Mouse (Mus musculus): ENCODE measurements at regions not wholly inside any gene's neighbourhood (a gene's known extent, or its start where the extent isn't known, plus 50 kb on each side); places are given as distances from the start of the nearest gene placed in this dataset.

DNA sequence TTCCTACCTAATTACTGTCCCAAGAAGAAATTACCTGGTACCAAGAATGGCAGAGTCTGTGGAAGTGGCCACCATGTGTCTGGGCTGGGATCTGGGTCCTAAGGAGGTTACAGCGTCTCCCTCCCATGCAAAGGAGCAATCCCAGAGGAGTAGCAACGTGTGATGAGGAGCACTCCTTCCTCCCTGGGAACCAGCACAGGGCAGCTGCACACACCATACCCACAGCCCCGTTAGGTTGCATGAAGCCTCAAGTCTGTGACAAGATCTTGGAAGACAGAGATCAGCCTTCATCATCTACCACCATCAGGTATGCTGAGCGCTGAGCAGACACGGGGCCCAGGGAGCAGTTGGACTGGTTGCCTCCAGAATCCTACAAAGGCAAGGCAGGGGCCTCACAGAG, 95.7 kb downstream of the Edn3 start:
- H3K79me3 ChIP-seq (ENCODE audit: low read depth), result no peaks in the 10 kb centered on the region
- no peaks in the 10 kb centered on the region for H3K27me3 ChIP-seq (ENCODE audit: control insufficient read depth, insufficient read depth, insufficient read length)
- no peak overlapping the region for H3ac ChIP-seq (ENCODE audit: control insufficient read depth, insufficient read length, low read depth)
- H3K36me3 ChIP-seq (ENCODE audit: control insufficient read depth, insufficient read depth), result no peaks in the 10 kb centered on the region
- no peak for TF ChIP-seq USF1 (IDR thresholded peaks at IDR 0.05; ENCODE audit: low read depth)
- TF ChIP-seq MYOG (IDR thresholded peaks at IDR 0.05; ENCODE audit: control insufficient read depth, extremely low read depth, insufficient read length), result no peak
- no peak for TF ChIP-seq CTCF (IDR thresholded peaks at IDR 0.05; ENCODE audit: control insufficient read depth, insufficient read depth, insufficient read length)
- no peak for TF ChIP-seq FOSL1 (IDR thresholded peaks at IDR 0.05; ENCODE audit: insufficient read depth, low read length, poor library complexity, severe bottlenecking)
- TF ChIP-seq MYOD1 (IDR thresholded peaks at IDR 0.05; ENCODE audit: control insufficient read depth, insufficient read length, low read depth), result no peak
- H3K79me2 ChIP-seq (ENCODE audit: control insufficient read depth, insufficient read depth), result no peaks in the 10 kb centered on the region
- H3K4me3 ChIP-seq (ENCODE audit: insufficient read depth, poor library complexity, severe bottlenecking), result no peak overlapping the region

DNA sequence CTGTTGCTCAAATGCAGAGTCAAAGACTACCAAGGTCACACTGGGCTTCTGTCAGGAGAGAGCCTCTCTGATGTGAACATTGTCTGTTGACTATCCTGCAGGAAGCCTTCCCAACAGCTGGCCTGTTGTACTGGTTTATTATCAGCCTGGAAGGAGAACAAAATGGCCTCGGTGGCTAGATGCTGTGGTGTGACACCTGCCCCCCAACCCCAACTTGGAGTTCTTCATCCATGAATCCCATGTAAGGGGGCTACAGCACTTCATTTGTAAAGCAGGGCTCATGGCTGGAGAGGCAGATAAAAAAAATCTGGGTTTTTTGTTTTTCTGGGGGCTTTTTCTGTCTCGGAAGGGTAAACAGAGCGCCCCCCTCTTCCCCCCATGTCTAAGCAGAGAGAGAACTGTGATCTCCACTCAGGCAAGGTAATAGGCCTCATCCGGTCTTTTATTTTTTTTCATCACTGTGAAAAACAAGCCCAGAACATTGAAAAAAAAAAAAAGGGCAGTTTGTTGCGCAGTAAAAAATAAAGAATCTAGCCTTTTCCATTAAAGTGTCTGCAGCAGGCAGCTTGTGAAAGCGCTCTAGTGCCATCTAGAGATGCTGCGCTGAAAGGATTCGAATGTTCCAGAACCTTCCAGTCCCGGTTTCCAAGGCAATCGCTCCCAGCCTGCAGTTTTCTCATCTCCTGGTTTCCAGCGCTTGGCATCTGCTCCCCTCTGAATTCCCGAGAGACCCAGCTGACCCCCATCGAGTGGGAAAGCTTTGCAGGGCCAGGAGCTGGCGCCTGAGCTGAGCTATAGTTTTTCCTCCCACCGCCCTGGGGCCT, 97.8 kb downstream of the Edn3 start:
- H3K36me3 ChIP-seq (ENCODE audit: control insufficient read depth, insufficient read depth), result no peaks in the 10 kb centered on the region
- H3K79me2 ChIP-seq (ENCODE audit: control insufficient read depth, insufficient read depth), result no peaks in the 10 kb centered on the region
- no peaks in the 10 kb centered on the region for H3K79me3 ChIP-seq (ENCODE audit: low read depth)
- H3K4me3 ChIP-seq (ENCODE audit: insufficient read depth, poor library complexity, severe bottlenecking), result no peak overlapping the region
- no peaks in the 10 kb centered on the region for H3K27me3 ChIP-seq (ENCODE audit: control insufficient read depth, insufficient read depth, insufficient read length)
- H3ac ChIP-seq (ENCODE audit: control insufficient read depth, insufficient read length, low read depth), result no peak overlapping the region
- TF ChIP-seq MYOG (IDR thresholded peaks at IDR 0.05; ENCODE audit: control insufficient read depth, extremely low read depth, insufficient read length), result no peak
- no peak for TF ChIP-seq CEBPB (IDR thresholded peaks at IDR 0.05; ENCODE audit: low read depth)
- TF ChIP-seq MYOD1 (IDR thresholded peaks at IDR 0.05; ENCODE audit: control insufficient read depth, insufficient read length, low read depth), result no peak
- no peak for TF ChIP-seq CTCF (IDR thresholded peaks at IDR 0.05; ENCODE audit: control insufficient read depth, insufficient read depth, insufficient read length)
- TF ChIP-seq FOSL1 (IDR thresholded peaks at IDR 0.05; ENCODE audit: insufficient read depth, low read length, poor library complexity, severe bottlenecking), result no peak
- TF ChIP-seq USF1 (IDR thresholded peaks at IDR 0.05; ENCODE audit: low read depth), result no peak
- TF ChIP-seq MAX (IDR thresholded peaks at IDR 0.05), result no peak

GRCm38 (mm10) chr2:174858835-174859215, 98.4 kb downstream of the Edn3 start:
- no peak for TF ChIP-seq USF1 (IDR thresholded peaks at IDR 0.05; ENCODE audit: low read depth)
- TF ChIP-seq MYOG (IDR thresholded peaks at IDR 0.05; ENCODE audit: control insufficient read depth, extremely low read depth, insufficient read length), result no peak
- TF ChIP-seq MAX (IDR thresholded peaks at IDR 0.05), result no peak
- no peak for TF ChIP-seq CTCF (IDR thresholded peaks at IDR 0.05; ENCODE audit: control insufficient read depth, insufficient read depth, insufficient read length)
- no peak for TF ChIP-seq CEBPB (IDR thresholded peaks at IDR 0.05; ENCODE audit: low read depth)
- TF ChIP-seq FOSL1 (IDR thresholded peaks at IDR 0.05; ENCODE audit: insufficient read depth, low read length, poor library complexity, severe bottlenecking), result no peak
- TF ChIP-seq MYOD1 (IDR thresholded peaks at IDR 0.05; ENCODE audit: control insufficient read depth, insufficient read length, low read depth), result no peak
- Histone ChIP-seq H3K4me3 (ENCODE audit: insufficient read depth, poor library complexity, severe bottlenecking) (no peak overlapping the region), H3K27me3 (ENCODE audit: control insufficient read depth, insufficient read depth, insufficient read length) (no peaks in the 10 kb centered on the region), H3K79me3 (ENCODE audit: low read depth) (no peaks in the 10 kb centered on the region), H3K36me3 (ENCODE audit: control insufficient read depth, insufficient read depth) (no peaks in the 10 kb centered on the region), H3ac (ENCODE audit: control insufficient read depth, insufficient read length, low read depth) (no peak overlapping the region), H3K79me2 (ENCODE audit: control insufficient read depth, insufficient read depth) (no peaks in the 10 kb centered on the region)

GRCm38 (mm10) chr2:174859533-174859932, 99.1 kb downstream of the Edn3 start:
- Histone ChIP-seq H3ac (ENCODE audit: control insufficient read depth, insufficient read length, low read depth) (no peak overlapping the region), H3K4me3 (ENCODE audit: insufficient read depth, poor library complexity, severe bottlenecking) (no peak overlapping the region), H3K36me3 (ENCODE audit: control insufficient read depth, insufficient read depth) (no peaks in the 10 kb centered on the region), H3K79me3 (ENCODE audit: low read depth) (no peaks in the 10 kb centered on the region), H3K27me3 (ENCODE audit: control insufficient read depth, insufficient read depth, insufficient read length) (no peaks in the 10 kb centered on the region), H3K79me2 (ENCODE audit: control insufficient read depth, insufficient read depth) (no peaks in the 10 kb centered on the region)
- no peak for TF ChIP-seq USF1 (IDR thresholded peaks at IDR 0.05; ENCODE audit: low read depth)
- no peak for TF ChIP-seq CTCF (IDR thresholded peaks at IDR 0.05; ENCODE audit: control insufficient read depth, insufficient read depth, insufficient read length)
- TF ChIP-seq MYOD1 (IDR thresholded peaks at IDR 0.05; ENCODE audit: control insufficient read depth, insufficient read length, low read depth), result no peak
- no peak for TF ChIP-seq CEBPB (IDR thresholded peaks at IDR 0.05; ENCODE audit: low read depth)
- TF ChIP-seq MAX (IDR thresholded peaks at IDR 0.05), result no peak
- no peak for TF ChIP-seq FOSL1 (IDR thresholded peaks at IDR 0.05; ENCODE audit: insufficient read depth, low read length, poor library complexity, severe bottlenecking)
- TF ChIP-seq MYOG (IDR thresholded peaks at IDR 0.05; ENCODE audit: control insufficient read depth, extremely low read depth, insufficient read length), result no peak

- no peak overlapping the region for H3ac ChIP-seq (ENCODE audit: control insufficient read depth, insufficient read length, low read depth)
- TF ChIP-seq MYOG (IDR thresholded peaks at IDR 0.05; ENCODE audit: control insufficient read depth, extremely low read depth, insufficient read length) (no peak), CEBPB (IDR thresholded peaks at IDR 0.05; ENCODE audit: low read depth) (no peak), FOSL1 (IDR thresholded peaks at IDR 0.05; ENCODE audit: insufficient read depth, low read length, poor library complexity, severe bottlenecking) (no peak), CTCF (IDR thresholded peaks at IDR 0.05; ENCODE audit: control insufficient read depth, insufficient read depth, insufficient read length) (no peak), MYOD1 (IDR thresholded peaks at IDR 0.05; ENCODE audit: control insufficient read depth, insufficient read length, low read depth) (no peak), USF1 (IDR thresholded peaks at IDR 0.05; ENCODE audit: low read depth) (no peak), MAX (IDR thresholded peaks at IDR 0.05) (no peak)
- no peaks in the 10 kb centered on the region for H3K36me3 ChIP-seq (ENCODE audit: control insufficient read depth, insufficient read depth)
- no peaks in the 10 kb centered on the region for H3K27me3 ChIP-seq (ENCODE audit: control insufficient read depth, insufficient read depth, insufficient read length)
- H3K4me3 ChIP-seq (ENCODE audit: insufficient read depth, poor library complexity, severe bottlenecking), result no peak overlapping the region
- no peaks in the 10 kb centered on the region for H3K79me3 ChIP-seq (ENCODE audit: low read depth)
- no peaks in the 10 kb centered on the region for H3K79me2 ChIP-seq (ENCODE audit: control insufficient read depth, insufficient read depth)
These were observed 104.2 kb downstream of the Edn3 start for GRCm38 (mm10) chr2:174864657-174865056.

Measured in C2C12 (cell line).